Mouse (Mus musculus) frontal cortex, postnatal 14 days (tissue): Measurements from ENCODE around the gene Sec16a.

Experiments used
- DNase-seq, 2 experiments: peaks; one replicate each; pipeline ENCODE4 v3.0.0; 2022; ENCODE audit warnings: low spot score in 2 of 2

The Sec16a gene

GRCm38 (mm10) chr2:26474789-26475504, 29.9 kb upstream of the Sec16a start:
- DNase-seq = no peak

- DNase-seq = no peak
These were observed 27.5 kb upstream of the Sec16a start for GRCm38 (mm10) chr2:26472312-26473090.

GRCm38 (mm10) chr2:26471652-26472285, 26.8 kb upstream of the Sec16a start:
- DNase-seq = no peak

GRCm38 (mm10) chr2:26470967-26471366, 26.0 kb upstream of the Sec16a start:
- no peak for DNase-seq

- DNase-seq = no peak
These were observed 23.4 kb upstream of the Sec16a start for GRCm38 (mm10) chr2:26468376-26468775.

- no peak for DNase-seq
These were observed 18.4 kb upstream of the Sec16a start for GRCm38 (mm10) chr2:26463412-26463811.

- DNase-seq = no peak
These were observed 18.0 kb upstream of the Sec16a start for GRCm38 (mm10) chr2:26462980-26463379.

- DNase-seq = no peak
These were observed 16.7 kb upstream of the Sec16a start for GRCm38 (mm10) chr2:26461667-26462066.

GRCm38 (mm10) chr2:26460837-26461236, 15.8 kb upstream of the Sec16a start:
- DNase-seq = no peak

GRCm38 (mm10) chr2:26460097-26460646, 15.2 kb upstream of the Sec16a start:
- DNase-seq = no peak

- DNase-seq = no peak
These were observed 14.5 kb upstream of the Sec16a start for GRCm38 (mm10) chr2:26459478-26459877.

- no peak for DNase-seq
These were observed 13.5 kb upstream of the Sec16a start for GRCm38 (mm10) chr2:26458402-26459124.

- peak; percentile 62 to 78 for DNase-seq
These were observed 4.4 kb upstream of the Sec16a start for GRCm38 (mm10) chr2:26449121-26450060.

GRCm38 (mm10) chr2:26447451-26447850, 2.4 kb upstream of the Sec16a start:
- no peak for DNase-seq

GRCm38 (mm10) chr2:26446671-26447070, 1.7 kb upstream of the Sec16a start:
- no peak for DNase-seq

- DNase-seq = peak; percentile 94 to 95
These were observed 840 bp upstream of the Sec16a start for GRCm38 (mm10) chr2:26445666-26446445.

- DNase-seq = no peak
These were observed 648 bp downstream of the Sec16a start for GRCm38 (mm10) chr2:26444368-26444767.

GRCm38 (mm10) chr2:26443876-26444275, 1.1 kb downstream of the Sec16a start:
- DNase-seq = no peak

GRCm38 (mm10) chr2:26442843-26443242, 2.2 kb downstream of the Sec16a start:
- DNase-seq = no peak

- DNase-seq = no peak
These were observed 3.3 kb downstream of the Sec16a start for GRCm38 (mm10) chr2:26441688-26442087.
